Mouse (Mus musculus) A20 (cell line): Measurements from ENCODE around the gene Xiap.
"Not testable (repeated sequence)": the region's sequence is repeated elsewhere in the genome, so short reads cannot be mapped to it uniquely, and the experiment has no call there.

Source experiments
- DNase-seq: peaks from one replicate; pipeline ENCODE4 v3.0.0-alpha.2; 2011; ENCODE audit warnings: low read depth, low spot score

Xiap gene

GRCm38 (mm10) chrX:42059282-42060068 is at the start of gene Xiap:
Gene Xiap, plus strand, starts transcription at chrX:42059679.
- DNase-seq, result no peak

- DNase-seq, result no peak
These were observed 46.7 kb upstream of the Xiap start for GRCm38 (mm10) chrX:42012677-42013208.

- no peak for DNase-seq
These were observed 45.7 kb upstream of the Xiap start for GRCm38 (mm10) chrX:42013776-42014175.

- no peak for DNase-seq
These were observed 45.0 kb upstream of the Xiap start for GRCm38 (mm10) chrX:42014502-42014901.

GRCm38 (mm10) chrX:42018030-42018429 is 41.4 kb upstream of the Xiap start:
- no peak for DNase-seq

- DNase-seq, result no peak
These were observed 40.0 kb upstream of the Xiap start for GRCm38 (mm10) chrX:42019441-42019840.

- not testable (repeated sequence) for DNase-seq
These were observed 33.6 kb upstream of the Xiap start for GRCm38 (mm10) chrX:42025802-42026440.

GRCm38 (mm10) chrX:42026981-42027380 is 32.5 kb upstream of the Xiap start:
- DNase-seq, result not testable (repeated sequence)

GRCm38 (mm10) chrX:42033111-42033693 is 26.3 kb upstream of the Xiap start:
- DNase-seq, result peak; percentile 64

- no peak for DNase-seq
These were observed 25.6 kb upstream of the Xiap start for GRCm38 (mm10) chrX:42033911-42034310.

- peak; percentile 3 for DNase-seq
These were observed 20.0 kb upstream of the Xiap start for GRCm38 (mm10) chrX:42039481-42039880.

GRCm38 (mm10) chrX:42044935-42045334 is 14.5 kb upstream of the Xiap start:
- no peak for DNase-seq

GRCm38 (mm10) chrX:42050652-42051643 is 8.5 kb upstream of the Xiap start:
- DNase-seq, result no peak

- no peak for DNase-seq
These were observed 2.5 kb upstream of the Xiap start for GRCm38 (mm10) chrX:42057012-42057411.

- DNase-seq, result no peak
These were observed 1.6 kb upstream of the Xiap start for GRCm38 (mm10) chrX:42057873-42058272.

GRCm38 (mm10) chrX:42063621-42064020 is 4.1 kb downstream of the Xiap start:
- no peak for DNase-seq

GRCm38 (mm10) chrX:42065086-42065485 is 5.6 kb downstream of the Xiap start:
- no peak for DNase-seq

- no peak for DNase-seq
These were observed 7.3 kb downstream of the Xiap start for GRCm38 (mm10) chrX:42066771-42067170.

- peak; percentile 80 for DNase-seq
These were observed 8.3 kb downstream of the Xiap start for GRCm38 (mm10) chrX:42067791-42068200.

- DNase-seq, result peak; percentile 62
These were observed 8.9 kb downstream of the Xiap start for GRCm38 (mm10) chrX:42068201-42068874.

- DNase-seq, result peak; percentile 61
These were observed 9.4 kb downstream of the Xiap start for GRCm38 (mm10) chrX:42068875-42069257.
